Mouse (Mus musculus): ENCODE measurements around the gene Phgdh.

Gene Phgdh

DNA sequence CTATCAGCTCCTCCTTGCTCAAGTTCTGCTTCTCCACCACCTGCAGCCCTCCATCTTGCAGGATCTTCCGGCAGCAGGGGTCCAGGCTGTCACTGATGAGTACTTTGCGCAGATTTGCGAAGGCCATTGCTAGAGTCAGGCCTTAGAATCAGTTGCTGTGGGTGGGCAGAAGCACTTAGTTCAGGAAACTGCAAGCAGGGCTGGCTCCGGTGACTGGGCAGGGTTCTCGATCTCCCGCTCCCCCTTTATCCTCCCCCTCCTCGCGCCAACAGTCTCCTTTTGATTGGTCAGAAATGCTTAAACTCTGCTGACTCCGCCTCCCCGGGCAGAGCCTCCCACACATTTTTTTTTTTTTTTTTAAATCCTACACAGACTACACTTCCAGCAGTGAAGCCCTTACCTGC lies at the start of gene Phgdh:
Gene Phgdh (minus strand): TSS at position 285 of the 404 bp plus-strand sequence.
- peak; percentile 77 for DNase-seq (ENCODE audit: extremely low spot score, low spot score)

DNA sequence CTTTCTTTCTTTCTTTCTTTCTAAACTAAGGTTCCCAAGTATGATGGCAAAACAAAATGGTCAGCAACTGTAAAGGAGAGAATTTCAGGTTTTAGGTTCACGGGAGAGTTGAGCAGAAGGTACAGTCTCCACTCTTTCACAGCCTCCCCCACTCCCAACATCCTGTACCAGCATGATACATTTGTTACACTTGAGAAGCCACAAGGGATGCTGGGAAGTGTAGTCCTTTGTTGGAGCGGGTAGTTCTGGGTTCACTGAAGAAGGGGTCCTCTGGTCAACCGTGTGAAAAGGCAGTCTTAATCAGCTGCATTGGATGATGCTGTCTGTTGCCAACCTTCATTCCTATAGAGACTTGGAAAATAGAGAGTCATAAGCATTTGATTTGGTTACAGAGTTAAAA lies 49.5 kb upstream of the Phgdh start:
- DNase-seq (ENCODE audit: extremely low spot score, low spot score), result no peak

DNA sequence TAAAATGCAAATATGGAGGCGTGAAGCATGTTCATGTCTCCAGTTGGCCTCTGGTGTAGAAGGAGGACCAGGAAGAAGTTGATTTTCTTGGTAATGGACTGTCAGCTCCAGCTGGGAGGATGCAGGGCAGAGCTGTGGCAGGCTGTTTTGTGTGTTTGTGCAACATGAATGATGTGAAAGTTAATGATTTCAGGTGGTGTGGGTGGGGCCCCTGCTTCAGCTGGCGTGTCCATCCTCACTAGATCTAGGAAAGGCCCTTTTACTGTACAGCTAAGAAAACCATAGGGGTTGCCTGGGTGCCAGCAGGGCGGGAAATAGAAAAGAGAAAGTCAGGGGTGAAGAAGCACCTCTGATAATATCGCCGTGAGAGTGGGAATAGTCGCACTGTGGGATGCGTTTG lies 48.0 kb upstream of the Phgdh start:
- DNase-seq (ENCODE audit: extremely low spot score, low spot score), result no peak

DNA sequence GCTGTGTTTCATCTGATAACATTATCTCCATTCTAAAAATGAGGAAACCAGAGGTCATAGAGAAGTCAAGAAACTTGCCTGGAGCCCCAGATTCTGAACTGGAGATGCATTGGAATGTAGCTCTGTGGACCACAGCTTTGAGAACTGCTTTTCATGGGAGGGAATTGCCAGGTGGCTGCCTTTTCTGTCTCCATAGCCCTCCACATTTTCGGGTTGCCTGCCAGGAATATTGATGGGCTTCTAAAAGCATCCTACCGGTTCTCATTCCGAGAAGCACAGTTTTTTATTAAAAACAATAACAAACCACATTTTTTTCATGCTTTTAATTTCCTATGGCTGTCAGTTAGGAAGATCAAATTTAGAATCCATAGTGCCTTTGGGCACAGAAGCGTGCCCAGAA lies 47.3 kb upstream of the Phgdh start:
- DNase-seq (ENCODE audit: extremely low spot score, low spot score), result no peak

DNA sequence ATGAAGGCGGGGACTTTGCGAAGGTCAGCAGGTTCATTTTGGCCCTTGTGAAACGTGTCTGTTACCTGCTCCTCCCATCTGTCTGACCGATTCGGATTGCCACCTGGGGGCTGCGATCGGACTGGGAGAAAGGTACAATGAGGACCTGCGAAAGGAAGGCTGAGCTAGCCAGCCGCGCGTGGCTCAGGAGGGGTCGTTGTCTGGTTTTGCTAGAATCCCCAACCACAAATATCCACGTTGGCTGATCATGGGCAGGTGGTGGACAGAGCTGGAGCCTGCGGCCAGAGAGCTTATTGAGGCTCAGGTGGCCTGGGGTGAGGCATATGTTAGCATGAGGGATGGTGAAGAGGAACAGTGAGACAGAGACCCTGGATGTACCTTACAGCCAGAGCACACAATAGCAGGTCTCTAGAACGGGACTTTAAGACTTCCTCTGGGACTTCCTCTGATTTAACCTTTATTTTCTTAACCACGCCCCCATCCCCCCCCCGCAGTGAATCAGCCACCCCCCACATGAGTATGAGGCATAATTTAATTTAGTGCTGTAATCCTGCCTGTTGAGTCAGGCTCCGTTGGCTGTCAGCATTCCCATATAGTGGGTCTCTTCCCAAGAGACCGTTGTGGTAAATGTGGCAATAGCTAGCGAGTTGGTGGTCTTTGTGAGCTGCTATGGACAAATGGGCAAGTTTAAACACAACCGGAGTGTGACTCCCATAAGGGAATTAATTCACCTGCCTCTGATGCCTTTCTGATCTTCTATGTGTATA lies 43.4 kb upstream of the Phgdh start:
- no peak for DNase-seq (ENCODE audit: extremely low spot score, low spot score)

DNA sequence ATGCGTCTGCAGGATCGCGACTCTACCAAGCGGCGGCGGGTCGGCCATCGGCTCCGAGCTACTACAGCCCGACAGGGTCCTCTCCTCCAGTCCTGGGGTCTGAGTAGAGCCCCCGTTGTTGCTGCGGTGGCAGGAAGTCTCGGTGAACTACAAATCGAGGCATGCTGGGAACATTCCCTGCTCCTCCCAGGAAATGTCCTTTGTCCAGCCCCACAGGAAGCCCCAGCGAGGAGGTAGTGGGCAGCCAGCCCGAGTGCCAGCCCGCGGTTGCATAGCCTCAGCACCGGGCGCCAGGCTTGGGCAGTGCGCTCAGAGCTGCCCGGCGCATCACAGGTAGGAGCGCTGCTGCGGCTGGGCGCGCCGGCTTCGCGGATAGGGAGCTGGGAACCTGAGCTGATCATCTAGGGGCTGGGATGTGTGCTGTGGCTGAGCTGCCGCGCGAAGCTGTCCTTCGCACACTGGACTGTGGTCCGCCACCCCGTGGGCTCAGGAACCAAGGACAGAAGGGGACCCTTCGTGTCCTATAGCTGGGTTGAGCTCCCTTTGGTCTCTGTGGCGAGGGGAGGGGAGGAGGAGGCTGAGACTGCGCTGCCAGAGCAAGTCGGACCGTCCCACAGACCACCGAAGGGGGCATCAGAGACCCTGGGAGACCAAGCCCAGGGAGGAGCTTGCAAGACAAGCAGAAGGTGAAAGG lies 42.6 kb upstream of the Phgdh start, which contains the start of gene Zfp697:
Gene Zfp697 (plus strand): TSS at position 216 of the 694 bp plus-strand sequence.
- peak; percentile 82 for DNase-seq (ENCODE audit: extremely low spot score, low spot score)

DNA sequence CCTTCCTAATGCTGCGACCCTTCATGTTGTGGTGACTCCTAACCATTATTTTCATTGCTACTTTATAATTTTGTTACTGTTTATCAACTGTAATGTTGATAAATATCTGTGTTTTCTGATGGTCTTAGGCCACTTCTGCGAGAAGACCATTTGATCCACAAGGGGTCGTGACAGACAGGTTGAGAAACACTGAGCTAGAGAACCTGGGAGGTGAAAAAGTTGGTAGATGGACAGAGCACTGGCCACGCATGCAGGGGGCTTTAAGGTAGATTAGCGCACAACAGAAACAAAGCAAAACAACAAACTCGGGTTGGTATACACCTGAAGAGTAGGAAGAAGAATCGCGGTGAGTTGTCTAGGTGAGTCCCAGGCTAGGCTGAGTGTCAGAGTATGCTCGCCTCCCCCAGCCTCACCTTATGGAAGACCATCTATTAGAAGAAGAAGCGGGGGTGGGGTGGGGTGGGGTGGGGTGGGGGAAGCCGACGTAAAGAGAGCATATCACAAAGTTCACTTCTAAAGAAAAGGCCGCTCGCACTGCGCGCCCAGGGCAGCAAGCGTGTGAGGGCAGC lies 42.0 kb upstream of the Phgdh start:
- no peak for DNase-seq (ENCODE audit: extremely low spot score, low spot score)

DNA sequence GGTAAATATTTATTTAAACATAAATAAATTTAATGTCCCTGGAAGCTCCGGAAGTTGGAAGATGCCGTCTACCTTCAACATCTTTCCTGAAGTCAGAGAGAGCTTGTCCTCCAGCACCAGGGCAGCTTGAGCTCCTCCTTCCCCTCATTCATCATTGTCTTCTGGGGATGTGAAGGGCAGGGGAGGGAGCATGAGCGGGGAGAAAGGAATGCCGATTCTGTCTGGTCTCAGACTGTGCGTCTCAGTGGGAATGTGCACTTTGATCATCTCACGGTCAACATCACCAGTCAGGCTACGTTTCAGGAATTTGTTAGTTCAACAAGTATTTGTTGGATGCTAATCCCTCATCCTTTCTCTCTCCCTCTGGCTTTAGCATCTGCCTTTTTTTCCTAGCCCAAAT lies 39.4 kb upstream of the Phgdh start:
- peak; percentile 39 for DNase-seq (ENCODE audit: extremely low spot score, low spot score)

DNA sequence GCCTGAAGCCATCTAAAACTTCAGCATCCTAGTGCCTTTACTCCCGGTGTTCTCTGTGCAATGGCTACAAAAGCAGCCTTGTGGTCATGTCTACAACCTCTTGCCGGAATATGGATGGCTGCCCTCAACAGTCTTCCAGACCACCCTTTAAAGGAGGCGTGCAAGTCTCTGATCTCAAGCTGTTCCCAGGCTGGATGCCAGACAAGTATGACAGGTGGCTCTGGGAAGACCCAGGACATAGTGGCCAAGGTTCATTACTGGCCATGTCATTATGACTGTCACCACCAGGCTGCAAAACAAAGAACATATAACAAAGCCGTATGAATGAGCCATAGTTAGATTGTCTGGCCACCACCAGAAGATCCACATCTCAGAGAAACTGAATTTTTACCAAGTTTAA lies 38.5 kb upstream of the Phgdh start:
- no peak for DNase-seq (ENCODE audit: extremely low spot score, low spot score)

DNA sequence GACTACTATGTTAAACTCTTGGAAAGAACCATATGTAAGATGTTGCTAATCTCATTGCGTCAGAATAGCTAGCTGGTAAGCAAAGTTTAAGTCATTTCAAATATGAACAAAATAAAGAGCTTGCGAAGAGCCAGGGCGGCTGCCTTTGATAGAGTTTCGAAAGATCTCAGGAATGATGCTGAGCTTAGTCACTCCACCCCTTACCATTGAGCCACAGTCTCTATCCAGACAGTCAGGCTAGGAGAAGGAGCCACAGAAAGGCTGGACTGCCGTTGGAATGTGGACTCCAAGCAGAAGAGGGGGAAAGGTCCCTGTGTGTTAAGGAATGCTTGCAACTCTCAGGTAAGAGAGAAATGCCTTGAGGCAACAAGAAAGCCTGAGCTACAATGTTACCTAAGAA lies 35.2 kb upstream of the Phgdh start:
- no peak for DNase-seq (ENCODE audit: extremely low spot score, low spot score)

DNA sequence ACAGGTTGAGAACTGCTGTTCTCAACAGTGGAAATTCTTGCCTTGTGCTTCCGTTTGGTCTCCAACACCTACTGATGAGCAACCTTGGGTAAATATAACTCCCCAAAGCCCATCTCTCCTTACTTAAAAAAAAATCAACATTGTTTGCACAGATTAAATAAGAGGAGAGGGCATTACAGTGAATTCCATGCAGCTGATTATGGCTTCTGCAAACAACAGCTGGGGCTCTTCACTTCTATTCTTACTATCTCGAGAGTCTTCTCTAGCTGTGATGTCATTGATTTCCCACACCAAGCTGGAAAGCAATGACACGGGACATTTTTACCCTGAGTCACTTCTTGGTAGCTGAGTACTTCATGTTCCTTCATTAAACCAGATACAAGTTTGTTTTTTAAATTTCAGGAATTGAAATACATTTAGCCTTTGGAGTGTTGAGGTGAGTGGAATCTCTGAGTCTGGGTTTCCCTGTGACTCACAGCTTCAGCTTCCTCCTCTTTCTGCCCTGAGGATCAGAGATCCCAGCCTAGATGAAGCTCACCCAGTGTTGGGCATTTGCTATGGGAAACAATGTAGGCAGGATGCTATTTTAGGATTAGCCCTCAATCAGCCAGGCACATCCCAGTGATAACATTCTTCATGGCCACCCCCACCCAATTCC lies 34.4 kb upstream of the Phgdh start:
- DNase-seq (ENCODE audit: extremely low spot score, low spot score), result no peak

DNA sequence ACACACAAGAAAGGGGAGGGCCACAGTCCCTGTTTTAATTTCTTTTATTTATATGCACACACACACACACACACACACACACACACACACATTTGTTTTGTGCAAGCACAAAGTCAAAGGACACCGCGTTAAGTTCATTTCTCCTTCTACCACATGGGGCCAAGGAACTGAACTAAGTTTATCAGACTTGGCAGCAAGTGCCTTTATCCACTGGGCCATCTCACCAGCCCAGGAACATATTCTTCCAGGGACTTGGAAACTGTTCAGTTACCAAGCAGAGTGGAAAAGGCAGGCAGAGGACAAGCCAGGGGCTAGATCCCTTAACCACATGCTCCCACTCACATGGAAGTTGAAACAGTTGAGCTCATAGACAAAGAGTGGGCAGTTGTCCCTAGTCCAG lies 29.0 kb upstream of the Phgdh start:
- no peak for DNase-seq (ENCODE audit: extremely low spot score, low spot score)

DNA sequence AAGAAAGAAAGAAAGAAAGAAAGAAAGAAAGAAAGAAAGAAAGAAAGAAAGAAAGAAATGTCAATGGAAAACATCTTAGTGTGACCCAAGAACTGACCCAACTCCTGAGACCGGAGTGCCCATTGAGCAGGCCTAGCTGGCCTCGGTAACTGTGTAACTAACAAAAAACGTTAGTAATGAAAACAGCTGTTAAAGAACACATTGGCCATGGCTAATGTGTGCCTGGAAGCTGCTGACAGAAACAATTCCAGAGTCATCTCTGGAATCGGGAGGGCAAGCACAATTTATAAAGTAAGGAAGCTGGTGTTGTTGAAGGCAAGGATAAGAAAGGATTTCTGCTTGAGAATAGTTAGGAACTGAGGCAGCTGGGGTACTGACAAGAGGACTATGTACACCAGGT lies 28.5 kb upstream of the Phgdh start:
- no peak for DNase-seq (ENCODE audit: extremely low spot score, low spot score)

DNA sequence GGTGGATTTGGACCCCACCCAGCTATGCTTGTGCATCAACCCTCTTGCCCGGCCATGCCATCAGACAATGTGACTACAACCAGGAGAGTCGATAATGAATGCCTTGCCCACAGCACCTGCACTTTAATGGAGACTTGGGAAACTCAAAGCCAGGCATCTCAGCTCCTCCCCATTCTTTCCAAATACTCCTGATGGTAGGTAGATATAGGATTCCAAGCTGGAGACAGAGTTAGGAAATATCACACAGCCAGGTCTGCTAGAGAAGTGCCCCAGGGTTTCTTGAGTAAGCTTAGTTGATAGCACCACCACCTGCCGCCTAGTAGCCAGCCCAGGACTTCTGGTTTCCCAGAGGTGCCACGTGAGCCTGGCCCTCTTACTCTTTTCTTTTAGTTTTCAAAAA lies 27.0 kb upstream of the Phgdh start:
- DNase-seq (ENCODE audit: extremely low spot score, low spot score), result no peak

DNA sequence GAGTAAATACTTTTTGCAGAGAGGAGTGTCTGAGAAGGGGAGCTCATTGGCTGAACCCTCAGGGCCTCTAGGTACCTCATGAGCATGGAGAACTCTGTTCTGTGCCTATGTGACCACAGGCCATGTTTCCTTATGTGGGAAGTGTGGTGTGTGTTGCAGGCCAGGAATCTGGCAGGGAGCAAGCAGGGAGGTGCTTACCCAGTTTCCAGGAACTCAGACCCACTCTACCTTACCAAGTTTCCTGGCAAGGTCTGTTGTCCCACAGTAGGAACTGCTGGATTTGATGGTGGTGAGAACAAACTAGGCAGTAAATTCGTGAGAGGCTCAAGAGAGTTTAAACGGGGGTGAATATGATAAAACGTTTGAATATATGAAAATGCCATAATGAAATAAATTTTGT lies 26.3 kb upstream of the Phgdh start:
- DNase-seq (ENCODE audit: extremely low spot score, low spot score), result no peak

DNA sequence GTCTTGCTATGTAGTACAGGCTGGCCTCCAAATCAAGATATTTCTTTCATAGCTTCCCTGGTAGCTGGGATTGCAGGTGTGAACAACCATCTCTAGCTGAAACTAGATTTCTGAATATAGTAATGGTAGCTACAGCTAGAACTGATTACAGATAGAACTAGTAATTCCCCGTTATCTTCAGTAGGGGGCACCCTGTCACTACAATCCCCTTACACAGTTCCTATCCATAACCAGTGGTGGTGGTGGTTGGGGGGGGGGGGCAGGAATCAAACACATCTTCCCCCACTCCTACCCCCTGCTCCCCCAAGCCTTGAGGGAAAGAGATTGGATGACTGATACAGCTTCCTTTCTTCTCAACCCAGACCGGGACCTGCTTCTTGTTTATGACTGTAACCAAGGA lies 23.0 kb upstream of the Phgdh start:
- DNase-seq (ENCODE audit: extremely low spot score, low spot score), result no peak

DNA sequence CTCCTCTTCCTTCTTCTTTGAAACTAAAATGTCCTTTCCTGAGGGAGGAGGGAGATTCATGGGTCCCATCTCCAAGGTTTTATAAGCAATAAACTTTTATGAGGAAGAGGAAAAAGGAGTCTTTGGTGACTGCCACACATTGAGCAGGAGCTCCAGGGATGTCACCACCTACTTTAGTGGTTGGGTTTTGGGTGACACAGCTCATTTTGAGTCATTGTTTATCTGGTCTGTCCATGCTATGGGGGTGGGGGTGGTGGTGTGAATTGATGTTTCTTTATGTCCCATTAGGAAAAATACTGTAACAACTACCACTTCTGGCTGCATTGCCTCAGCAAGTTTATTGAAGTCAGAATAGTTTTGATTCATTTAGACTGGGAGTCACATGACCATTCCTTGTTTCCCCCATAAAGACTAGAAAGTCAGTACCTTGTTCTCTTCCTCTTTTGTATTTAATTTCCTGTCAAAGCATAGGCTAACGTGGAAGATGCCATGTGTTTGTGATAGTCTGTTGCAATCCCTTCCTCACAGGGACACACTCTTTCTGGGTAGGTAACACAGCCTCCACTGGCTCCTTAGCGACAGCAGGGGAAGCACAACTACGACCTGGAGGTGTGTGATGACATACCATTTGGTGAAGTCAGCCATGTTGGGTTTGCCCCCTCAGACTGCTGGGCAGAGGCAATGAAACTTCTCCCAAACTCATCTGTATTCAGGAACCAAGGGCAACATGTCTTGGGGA lies 17.0 kb upstream of the Phgdh start:
- no peak for DNase-seq (ENCODE audit: extremely low spot score, low spot score)

DNA sequence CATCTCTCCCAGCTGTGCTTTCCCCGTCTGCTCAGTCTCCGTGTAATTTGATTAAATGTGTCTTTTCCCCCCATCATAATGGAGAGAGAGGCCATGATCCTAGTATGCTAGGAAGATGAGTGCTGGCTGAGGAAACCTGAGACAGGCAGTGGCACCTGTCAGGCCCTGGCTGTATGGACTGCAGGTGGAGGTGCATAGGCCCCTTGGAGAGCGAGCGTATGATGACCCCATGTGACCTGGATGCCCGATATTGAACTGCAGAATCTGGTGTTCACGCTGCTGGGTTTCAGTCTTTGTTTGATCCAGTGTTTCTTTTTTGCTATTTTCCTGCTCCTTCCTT lies 16.2 kb upstream of the Phgdh start:
- DNase-seq (ENCODE audit: extremely low spot score, low spot score), result no peak

DNA sequence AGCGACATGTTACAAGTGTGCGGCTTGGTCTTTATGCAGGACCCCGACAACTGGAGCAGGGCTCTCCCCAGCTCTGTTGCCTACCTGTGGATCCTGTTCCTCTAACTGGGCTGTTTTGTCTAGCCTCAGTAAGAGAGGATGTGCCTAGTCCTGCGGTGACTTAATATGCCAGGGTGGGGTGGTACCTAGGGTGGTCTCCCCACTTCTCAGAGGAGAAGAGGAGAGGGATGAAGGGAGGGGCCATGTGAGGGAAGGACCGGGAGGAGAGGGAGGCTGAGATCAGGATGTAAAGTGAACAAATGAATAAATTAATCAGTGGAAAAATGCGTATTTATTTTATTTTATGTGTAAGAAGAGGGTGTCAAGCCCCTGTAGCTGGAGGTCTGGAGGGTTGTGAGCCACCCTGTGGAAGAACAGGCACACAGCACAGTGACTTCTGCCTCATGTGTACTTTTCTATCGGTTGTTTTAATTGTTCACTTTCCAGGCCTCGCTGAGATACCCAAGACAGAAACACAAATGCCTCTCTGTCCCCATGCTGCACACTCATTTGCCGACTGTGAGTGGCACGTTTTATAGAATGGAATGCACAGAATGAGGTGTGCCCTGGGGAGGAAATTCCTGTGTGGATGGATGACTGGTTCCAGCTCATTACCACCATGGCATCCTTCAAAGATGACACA lies 15.7 kb upstream of the Phgdh start:
- DNase-seq (ENCODE audit: extremely low spot score, low spot score), result peak; percentile 37

DNA sequence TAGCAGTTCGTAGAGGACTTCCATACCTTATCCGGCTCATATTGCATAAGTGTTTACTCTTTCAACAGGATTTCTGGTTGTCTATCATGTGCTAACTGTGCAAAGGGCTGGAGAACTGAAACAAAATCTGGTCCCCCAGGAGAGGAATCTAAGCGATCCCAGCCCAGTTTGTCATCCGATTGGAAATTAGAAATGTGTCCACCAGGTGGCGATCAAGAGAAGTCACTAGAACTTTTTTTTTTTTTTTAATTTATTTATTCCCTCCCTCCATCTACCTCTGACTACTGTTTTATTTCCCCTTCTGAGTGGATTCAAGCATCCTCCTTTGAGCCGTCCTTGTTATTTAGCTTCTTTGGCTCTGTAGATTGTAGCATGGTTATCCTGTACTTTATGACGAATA lies 14.1 kb upstream of the Phgdh start:
- DNase-seq (ENCODE audit: extremely low spot score, low spot score), result peak; percentile 50

DNA sequence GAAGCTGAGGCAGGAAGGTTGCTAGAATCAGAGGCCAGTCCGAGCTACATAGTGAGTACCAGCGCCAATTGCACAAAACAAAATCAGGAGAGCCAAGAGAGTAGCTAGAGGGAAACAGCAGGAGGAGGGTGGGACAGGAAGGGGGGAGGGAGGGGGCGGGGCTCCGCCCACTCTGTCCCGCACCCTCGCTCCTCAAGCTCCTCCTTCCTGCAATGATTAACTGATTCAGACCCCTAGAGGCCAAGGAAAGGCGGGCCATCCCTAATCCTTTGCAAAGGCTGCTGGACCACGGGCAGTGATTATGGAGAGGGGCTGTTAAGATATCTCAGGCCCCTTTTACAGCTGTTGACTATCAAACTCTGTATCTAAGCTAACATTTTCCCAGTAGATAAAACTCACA lies 8.9 kb upstream of the Phgdh start:
- DNase-seq (ENCODE audit: extremely low spot score, low spot score), result no peak

Data from neural tube, embryonic 10.5 days (tissue).